Mouse (Mus musculus): Measurements from ENCODE around the gene Cox14.

DNA sequence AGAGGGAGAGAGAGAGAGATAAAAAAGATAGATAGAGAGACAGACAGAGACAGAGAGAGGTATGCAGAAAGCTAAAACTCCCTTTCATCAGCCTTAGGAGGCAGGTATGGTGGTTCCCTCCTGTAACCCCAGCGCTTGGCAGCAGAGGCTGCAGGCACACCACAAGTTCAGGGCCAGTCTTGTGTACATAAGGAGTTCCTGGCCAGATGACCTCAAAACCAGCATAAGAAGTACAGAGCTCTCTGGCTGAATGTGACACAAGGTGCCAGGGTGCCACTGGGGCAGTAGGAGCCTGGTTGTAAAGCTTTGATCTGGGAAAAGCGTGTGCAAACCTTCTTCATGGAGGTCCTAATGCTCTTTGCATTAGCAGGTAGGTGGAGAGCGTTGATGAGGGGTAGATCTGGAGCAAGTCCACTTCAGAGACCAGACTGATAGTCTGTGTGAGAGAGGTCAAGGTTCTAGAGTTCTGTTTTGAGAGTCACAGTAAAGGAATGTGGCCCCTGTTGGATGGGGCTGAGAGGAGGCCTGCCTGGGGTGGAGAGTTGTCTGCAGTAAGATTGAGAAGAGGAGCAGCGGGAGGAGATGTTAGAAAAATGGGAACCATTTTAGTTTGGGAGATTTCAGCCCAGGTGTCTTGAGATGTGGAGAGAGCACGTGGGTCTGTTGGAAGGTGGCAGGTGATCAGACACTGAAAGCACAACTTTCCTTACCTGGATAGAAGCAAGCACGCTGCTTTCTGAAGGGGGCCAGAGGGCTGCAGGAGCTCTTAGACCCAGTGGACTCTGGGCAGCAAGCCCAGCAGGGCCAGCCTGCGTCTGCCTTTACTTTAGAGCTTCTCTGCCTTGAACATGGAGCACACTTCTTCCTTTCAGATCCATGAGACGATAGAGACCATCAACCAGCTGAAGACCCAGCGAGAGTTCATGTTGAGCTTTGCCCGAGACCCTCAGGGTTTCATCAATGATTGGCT lies 14.9 kb upstream of the Cox14 start:
- no peak for TF ChIP-seq POLR2A (IDR thresholded peaks at IDR 0.05; ENCODE audit: low read depth, low read length)
- no peak for TF ChIP-seq CTCF (IDR thresholded peaks at IDR 0.05; ENCODE audit: extremely low read depth, insufficient read length, insufficient replicate concordance, low read depth, low read length)

All from small intestine, adult 2 months (tissue).